Mouse (Mus musculus) spleen, embryonic (tissue): ENCODE data around the gene Notch3.
"Not testable (repeated sequence)": the region's sequence is repeated elsewhere in the genome, so short reads cannot be mapped to it uniquely, and the experiment has no call there.

Source experiments
- CTCF ChIA-PET: fragments of 350-600 bp; sonication (Branson Sonifier 250); formaldehyde crosslinking; loops from one replicate; lab custom pipeline; 2022; lab: Charles Lee

Gene Notch3

DNA sequence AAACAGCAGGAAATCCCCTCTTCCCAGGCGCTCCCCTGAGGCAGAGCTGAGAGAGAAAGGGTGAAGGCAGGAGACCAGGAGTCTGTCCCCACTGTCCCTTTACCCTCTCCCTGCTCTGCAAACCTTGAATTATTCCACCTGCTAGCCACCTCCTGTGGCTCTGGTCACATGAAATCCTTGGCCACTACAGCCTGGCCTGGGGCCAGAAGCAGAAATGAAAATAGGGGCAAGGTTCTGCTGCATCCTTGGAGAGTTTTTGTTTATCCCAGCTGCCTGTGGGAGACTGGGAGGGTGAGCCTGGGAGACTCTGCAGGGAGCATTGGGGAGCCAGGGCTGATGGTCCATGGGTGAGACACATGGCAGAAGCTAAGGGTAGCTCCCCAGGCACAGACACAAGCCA lies 69.0 kb downstream of the Notch3 start:
- CTCF ChIA-PET, result no interaction called here

DNA sequence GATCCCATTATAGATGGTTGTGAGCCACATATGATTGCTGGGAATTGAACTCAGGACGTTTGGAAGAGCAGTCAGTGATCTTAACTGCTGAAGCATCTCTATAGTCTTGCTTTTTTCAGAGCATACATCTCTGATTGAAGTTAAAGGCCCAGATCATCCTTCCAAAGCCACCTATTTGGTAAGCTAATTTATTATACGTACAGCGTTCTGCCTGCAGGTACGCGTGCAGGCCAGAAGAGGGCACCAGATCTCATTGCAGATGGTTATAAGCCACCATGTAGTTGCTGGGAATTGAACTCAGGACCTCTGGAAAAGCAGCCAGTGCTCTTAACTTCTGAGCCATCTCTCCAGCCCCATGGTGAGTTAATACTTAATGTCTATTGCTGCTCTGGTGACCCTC lies 73.8 kb downstream of the Notch3 start:
- CTCF ChIA-PET, result no interaction called here

DNA sequence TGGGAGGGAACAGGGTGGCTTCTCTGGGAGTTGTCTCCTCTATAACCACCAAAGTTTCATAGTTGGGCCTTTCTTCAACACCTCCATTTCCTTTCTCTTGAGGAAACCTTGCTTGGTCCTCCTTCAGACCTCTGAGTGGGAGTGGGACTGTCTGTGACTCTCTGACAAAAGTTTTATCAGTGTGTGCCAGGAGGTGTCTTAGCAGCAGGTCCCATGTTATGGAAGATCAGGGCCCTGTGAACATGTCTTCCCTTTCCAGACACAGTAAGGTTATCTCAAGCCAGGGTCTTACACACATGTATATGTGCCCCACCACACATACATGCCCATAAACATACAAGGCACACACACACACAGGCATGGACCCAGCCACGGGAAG lies 74.4 kb downstream of the Notch3 start:
- CTCF ChIA-PET, result no interaction called here

DNA sequence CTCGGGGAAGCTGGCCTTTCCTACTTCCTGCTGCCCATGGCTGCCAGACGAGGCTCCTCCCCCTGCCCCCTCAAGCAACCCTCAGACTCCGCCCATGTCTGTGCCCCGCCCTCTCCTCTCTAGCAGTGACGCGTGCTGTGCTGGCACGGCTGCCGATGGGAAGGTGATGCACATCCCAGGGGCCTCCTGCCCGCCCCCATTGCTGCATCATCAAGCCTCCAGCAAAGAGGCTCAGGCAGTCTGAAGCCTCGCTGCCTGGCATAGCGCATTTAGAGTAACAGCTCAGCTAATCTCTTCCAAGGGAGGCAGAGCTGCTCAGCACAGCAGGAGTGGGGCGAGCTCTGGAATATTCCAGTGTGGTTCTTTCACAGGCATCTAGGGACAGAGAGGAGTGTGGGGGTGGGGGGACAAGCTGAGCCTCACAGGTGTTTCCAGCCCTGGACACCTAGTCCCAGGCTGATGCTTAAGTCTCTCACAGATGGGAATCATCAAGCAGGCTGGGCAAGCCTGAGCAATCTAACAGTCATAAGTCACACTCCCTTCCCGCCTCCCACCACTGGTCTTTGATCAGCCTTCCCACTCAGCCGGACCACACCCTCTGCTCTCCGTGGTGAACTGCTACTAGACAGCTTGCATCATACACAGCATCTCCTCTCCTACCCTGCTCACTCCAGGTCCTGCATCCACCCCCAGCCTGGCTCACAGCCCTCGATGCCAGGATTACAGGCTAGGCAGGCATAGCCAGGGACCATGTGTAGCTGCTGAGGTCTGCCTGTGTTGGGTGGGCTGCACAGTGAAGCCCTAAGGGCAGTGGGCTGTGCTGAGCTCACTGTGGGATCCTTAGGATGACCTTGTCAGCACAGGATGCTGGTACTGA lies 75.0 kb downstream of the Notch3 start:
- CTCF ChIA-PET, result not testable (repeated sequence)

DNA sequence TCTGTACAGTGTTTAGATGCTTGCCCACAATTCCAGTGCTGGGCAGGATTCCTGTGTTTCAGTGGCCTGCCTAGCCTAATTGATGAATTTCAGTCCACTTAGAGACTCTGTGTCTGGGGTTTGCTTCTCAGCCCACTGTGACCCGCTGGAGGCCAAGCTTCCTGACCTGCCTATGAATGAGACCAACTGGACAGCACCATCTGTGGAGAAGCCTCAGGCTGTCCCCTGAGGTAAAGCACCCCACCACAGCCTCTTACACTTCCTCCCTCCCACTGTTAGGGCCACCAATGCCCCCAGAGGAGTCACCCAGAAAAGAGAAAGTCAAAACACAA lies 75.7 kb downstream of the Notch3 start:
- CTCF ChIA-PET, result no interaction called here

DNA sequence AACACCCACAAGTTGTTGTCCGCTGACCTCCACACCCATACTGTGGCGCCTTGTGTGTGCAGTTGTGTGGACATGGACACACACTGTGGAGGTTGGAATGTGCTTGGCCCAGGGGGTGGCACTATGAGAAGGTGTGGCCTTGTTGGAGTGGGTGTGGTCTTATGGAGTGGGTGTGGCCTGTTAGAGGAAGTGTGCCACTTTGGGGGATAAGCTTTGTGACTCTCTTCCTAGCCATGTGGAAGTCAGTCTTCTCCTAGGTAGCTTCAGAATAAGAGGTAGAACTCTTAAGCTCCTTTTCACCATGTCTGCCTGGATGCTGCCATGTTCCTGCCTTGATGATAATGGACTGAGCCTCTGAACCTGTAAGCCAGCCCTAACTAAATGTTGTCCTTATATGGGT lies 79.6 kb downstream of the Notch3 start:
- CTCF ChIA-PET, result interaction anchor here (0.6 kb wide), 1 partner anchor 164 kb away, joined by 6 read pairs; no protein-coding TSS in a partner anchor

DNA sequence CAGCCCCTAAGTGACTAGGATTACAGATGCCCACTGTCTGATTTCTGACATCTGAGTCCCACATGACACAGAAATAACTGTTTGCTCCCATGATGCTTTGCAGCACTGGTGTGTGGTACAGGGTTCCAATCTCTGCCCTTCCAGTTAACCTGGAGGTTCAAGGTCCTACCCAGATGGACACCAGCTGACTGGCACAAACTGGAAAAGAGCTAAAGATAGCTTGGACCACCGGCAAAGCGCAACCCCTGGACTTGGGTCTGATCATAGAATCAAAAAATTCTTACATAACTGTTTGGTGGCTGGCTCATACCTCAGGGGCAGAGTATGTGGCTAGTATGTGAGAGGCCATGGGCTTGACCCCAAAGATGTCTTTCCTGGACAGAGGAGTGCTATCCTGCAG lies 83.3 kb downstream of the Notch3 start:
- CTCF ChIA-PET, result interaction anchor here (0.6 kb wide), 1 partner anchor 332 kb away, joined by 3 read pairs; no protein-coding TSS in a partner anchor

DNA sequence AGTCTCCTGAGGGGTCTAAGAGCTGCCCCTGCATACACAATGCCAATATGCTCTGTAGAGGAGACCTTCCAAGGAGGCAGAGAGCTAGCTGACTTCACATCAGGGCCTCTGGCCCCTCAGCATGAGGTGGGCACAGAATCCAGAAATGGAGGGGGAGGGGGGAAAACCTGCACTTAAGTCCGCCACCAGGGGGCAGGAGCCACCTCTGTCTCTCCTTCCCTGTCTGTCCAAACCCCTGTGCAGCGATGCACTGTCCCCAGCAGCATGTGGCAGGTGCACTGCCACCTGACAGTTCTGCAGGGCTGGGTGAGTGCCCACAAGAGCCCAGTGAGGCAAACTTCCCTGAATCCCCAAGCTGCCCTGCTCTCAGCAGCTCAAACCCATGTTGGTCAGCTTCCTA lies 91.5 kb downstream of the Notch3 start:
- CTCF ChIA-PET, result interaction anchor here (0.6 to 0.7 kb wide), 3 partner anchors 46 to 357 kb away, joined by 3 to 7 read pairs (median 3); no protein-coding TSS in a partner anchor

DNA sequence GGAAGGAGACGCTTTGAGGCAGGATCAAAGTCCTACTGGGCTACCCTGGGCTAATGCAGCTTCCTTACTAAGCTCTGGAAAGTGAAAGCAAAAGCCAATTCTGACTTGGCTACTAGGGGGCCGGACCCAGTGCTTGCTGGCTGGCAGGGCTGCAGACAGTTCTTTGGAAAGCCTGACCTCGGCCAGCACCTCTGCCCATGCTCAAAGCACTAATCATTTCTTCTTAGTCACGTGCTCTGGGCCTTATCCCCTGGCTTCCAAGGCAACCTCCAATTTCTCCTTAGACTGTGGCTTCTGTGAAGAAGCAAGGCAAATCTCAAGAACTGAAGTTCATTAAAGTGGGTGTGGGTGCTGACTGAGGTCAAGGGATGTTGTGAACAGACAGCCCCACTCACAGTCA lies 92.0 kb downstream of the Notch3 start:
- CTCF ChIA-PET, result interaction anchor here (0.6 to 0.7 kb wide), 2 partner anchors 357 to 381 kb away, joined by 3 to 5 read pairs; no protein-coding TSS in a partner anchor

DNA sequence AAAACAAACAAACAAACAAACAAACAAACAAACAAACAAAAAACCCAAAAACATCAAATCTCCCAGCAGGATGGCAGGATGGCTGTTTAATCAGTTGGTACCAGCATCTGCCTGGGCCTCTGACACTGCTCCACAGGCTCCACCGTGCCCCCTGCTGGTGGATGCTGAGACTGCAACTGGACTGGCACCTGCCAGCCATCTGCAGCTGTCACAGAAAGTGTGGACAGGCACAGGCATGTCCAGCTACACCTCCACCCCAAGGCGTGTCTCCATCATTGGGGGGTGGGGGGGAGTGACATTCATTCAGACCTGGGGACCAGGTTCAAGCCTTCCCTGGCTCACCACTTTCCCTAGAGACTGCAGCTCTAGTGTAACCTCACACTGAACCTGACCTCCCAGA lies 93.3 kb downstream of the Notch3 start:
- CTCF ChIA-PET, result no interaction called here
